Mouse (Mus musculus) lung, postnatal 0 days (tissue): ENCODE measurements around the gene Card19. TPM values are rescaled to one million over a fixed set of nuclear protein-coding genes. Genes with fewer than 3 reads are reported as not detected.

ENCODE experiments used
- ATAC-seq: fragments of 200-750 bp; cut with Nextera tagmentation; 2 replicates; pipeline ENCODE4 v1.8.0; 2017; ENCODE audit warnings: moderate library complexity
- DNase-seq: peaks from one replicate; pipeline ENCODE4 v3.0.0-alpha.2; 2016; ENCODE audit warnings: low spot score
- H3K27ac ChIP-seq: fragments of 300-500 bp; sonication (generic); 2 replicates; pipeline ENCODE4 v1.5.1; 2014; ENCODE audit warnings: antibody characterized with exemption, mild to moderate bottlenecking, low read length, mixed read lengths
- H3K27me3 ChIP-seq: fragments of 300-500 bp; sonication (generic); replicated peaks from 2 replicates; pipeline ENCODE4 v1.6.1; 2014; ENCODE audit warnings: low read length, mixed read lengths; ENCODE audit not compliant: insufficient read depth
- H3K36me3 ChIP-seq: fragments of 300-500 bp; sonication (generic); 2 replicates; pipeline ENCODE4 v1.6.1; 2014; ENCODE audit warnings: low read length, mixed read lengths; ENCODE audit not compliant: insufficient read depth
- H3K4me1 ChIP-seq: fragments of 300-500 bp; sonication (generic); 2 replicates; pipeline ENCODE4 v1.6.1; 2014; ENCODE audit warnings: antibody characterized with exemption, low read depth, low read length, mixed read lengths; ENCODE audit not compliant: insufficient read depth
- H3K4me2 ChIP-seq: fragments of 300-500 bp; sonication (generic); replicated peaks from 2 replicates; pipeline ENCODE4 v1.6.1; 2014; ENCODE audit warnings: low read depth, mild to moderate bottlenecking, low read length, moderate library complexity, mixed read lengths
- H3K4me3 ChIP-seq: fragments of 300-500 bp; sonication (generic); 2 replicates; pipeline ENCODE4 v1.5.1; 2014; ENCODE audit warnings: low read depth, low read length
- H3K9ac ChIP-seq: fragments of 300-500 bp; sonication (generic); replicated peaks from 2 replicates; pipeline ENCODE4 v1.6.1; 2014; ENCODE audit warnings: low read depth, mild to moderate bottlenecking
- H3K9me3 ChIP-seq: fragments of 300-500 bp; sonication (generic); 2 replicates; pipeline ENCODE4 v1.6.1; 2016; ENCODE audit warnings: low read length, mixed read lengths
- CTCF ChIP-seq: IDR thresholded peaks from 2 replicates; pipeline ENCODE4 v1.5.1; 2016; ENCODE audit warnings: antibody characterized with exemption, mild to moderate bottlenecking
- EP300 ChIP-seq: IDR thresholded peaks from 2 replicates; pipeline ENCODE4 v1.6.1; 2016; ENCODE audit warnings: antibody characterized with exemption, mild to moderate bottlenecking, control low read depth
- WGBS: fragments of 180-500 bp; shearing (Covaris S2); extraction: QIAGEN DNeasy Blood & Tissue Kit; methylation state at CpG from one replicate; pipeline ENCODE4 v1.1.7; 2014; 5-methylcytosine and 5-hydroxymethylcytosine counted together
- polyA plus RNA-seq: library from polyadenylated mRNA; unstranded; fragments of >200 nt; fragmentation: Nextera tagmentation; extraction: Ambion mirVana; gene quantifications from 2 replicates; pipeline ENCODE4 v1.2.1, GENCODE M21; 2015

Gene Card19
- polyA plus RNA-seq, 1 experiment from 2014 or later = 112 TPM

DNA sequence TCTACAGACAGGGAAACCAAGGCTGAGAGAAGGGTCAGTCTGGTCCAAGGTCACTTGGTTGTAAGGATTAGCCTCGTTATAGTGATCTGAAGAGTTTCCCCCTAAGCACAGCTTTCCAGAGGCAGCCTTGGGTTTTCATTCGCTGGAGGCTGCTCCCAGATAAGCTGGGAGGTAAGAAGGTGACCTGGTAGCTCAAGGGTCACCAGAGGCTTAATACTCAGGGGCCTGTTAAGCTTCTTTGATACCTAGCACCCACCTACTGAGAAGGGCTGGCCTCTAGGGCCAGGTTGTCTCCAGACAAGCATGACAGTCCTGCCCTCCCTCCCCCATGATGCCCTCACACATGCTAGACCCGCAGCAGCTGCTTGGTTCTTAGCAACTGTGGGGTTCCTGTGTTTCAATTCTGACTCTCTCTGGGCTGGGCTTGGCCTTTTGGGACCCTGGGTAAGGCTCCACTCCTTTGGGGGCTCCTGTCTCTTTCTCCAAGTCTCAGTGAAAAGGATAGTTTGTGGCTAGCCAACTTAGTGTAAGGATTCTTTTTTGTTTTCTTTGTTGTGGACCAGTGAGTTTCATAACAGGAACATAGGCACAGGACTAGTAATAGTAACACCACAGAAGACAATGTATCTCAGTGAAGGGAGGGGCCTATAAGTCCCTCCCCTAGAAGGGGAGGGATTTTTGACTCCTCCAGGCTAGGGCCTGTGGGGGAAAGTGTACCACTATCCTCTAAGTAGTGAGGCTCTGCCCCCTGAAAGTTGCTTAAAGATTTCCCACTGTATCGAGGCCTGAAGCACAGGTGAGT, 35.1 kb upstream of the Card19 start:
- TF ChIP-seq CTCF (no peak), EP300 (no peak)
- DNase-seq (no peak), ATAC-seq (no peak)
- no peak overlapping the region for H3K27ac ChIP-seq
- H3K9ac ChIP-seq = no peak overlapping the region
- no peak overlapping the region for H3K4me2 ChIP-seq
- no peaks in the 10 kb centered on the region for H3K4me1 ChIP-seq
- WGBS = 40% methylated on average over 4 of the region's 4 CpGs
- no peak overlapping the region for H3K4me3 ChIP-seq
- peaks cover 15% of the 10 kb centered on the region for H3K27me3 ChIP-seq
- no peaks in the 10 kb centered on the region for H3K9me3 ChIP-seq
- no peaks in the 10 kb centered on the region for H3K36me3 ChIP-seq

DNA sequence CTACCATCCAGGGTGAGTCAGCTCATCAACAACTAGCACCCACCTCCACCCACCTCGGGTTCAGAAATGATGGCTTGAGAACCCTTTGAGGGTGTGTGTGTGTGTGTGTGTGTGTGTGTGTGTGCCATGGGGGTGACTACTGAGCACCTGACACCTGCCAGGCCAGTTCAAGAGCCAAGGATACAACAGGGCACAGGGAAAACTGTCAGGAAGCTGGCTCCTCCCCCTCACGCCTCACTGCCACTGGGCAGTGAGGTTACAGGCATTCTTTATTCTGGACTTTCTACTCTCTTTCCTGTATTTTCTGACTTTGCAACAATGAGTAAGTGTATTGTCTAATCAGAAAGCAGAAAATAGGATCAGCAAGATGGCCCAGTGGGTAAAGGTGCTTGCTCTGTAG, 33.8 kb upstream of the Card19 start:
- 72% methylated on average over 2 of the region's 2 CpGs for WGBS
- Histone ChIP-seq H3K36me3 (no peaks in the 10 kb centered on the region), H3K4me3 (no peak overlapping the region), H3K27ac (no peak overlapping the region), H3K9me3 (no peaks in the 10 kb centered on the region), H3K9ac (no peak overlapping the region), H3K4me2 (no peak overlapping the region), H3K27me3 (peaks cover 15% of the 10 kb centered on the region), H3K4me1 (no peaks in the 10 kb centered on the region)
- TF ChIP-seq CTCF (no peak), EP300 (no peak)
- DNase-seq (no peak), ATAC-seq (no peak)

DNA sequence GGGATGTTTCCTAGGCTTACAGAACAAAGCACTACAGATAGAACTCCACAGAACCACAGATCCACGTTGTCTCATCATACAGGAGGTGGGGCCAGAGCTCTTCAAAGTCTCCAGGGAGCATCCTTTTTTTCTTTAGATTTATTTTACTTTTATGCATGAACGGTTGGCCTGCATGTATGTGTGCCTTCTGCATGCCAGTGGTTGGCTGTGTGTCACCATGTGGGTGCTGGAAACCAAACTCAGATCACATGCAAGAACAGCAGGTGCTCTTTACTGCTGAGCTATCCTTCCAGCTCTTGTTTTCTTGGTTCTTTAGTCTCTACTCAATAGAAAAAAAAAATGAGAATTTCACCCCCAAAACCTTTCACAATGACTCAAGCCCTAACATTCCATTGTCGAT, 33.1 kb upstream of the Card19 start:
- H3K4me1 ChIP-seq = no peaks in the 10 kb centered on the region
- ATAC-seq (no peak), DNase-seq (no peak)
- H3K27me3 ChIP-seq = peaks cover 15% of the 10 kb centered on the region
- H3K27ac ChIP-seq = no peak overlapping the region
- TF ChIP-seq EP300 (no peak), CTCF (no peak)
- no peaks in the 10 kb centered on the region for H3K9me3 ChIP-seq
- no peak overlapping the region for H3K9ac ChIP-seq
- WGBS = 56% methylated on average over 3 of the region's 3 CpGs
- no peak overlapping the region for H3K4me3 ChIP-seq
- H3K36me3 ChIP-seq = no peaks in the 10 kb centered on the region
- no peak overlapping the region for H3K4me2 ChIP-seq

DNA sequence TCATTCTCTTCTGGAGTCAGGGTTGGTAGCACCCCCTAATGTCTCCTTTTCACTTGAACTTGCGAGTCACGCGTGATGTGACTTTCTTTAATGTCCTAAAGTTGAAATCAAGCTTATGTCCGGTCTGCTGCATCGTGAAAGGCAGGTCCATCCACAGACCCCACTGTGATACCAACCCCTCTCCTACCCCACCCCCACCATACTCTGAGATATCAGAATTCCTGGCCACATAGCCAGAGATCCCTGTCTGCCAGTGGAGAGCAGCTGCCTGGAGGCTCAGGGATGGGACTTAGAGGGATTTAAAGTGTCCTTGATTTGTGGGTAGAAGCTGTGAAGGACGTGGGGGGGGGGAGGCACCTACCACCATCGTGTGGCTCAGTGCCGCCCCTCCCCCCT, 32.6 kb upstream of the Card19 start, which contains the start of gene Susd3:
Susd3 (minus strand) TSS at position 240 of the 396 bp plus-strand sequence.
- Histone ChIP-seq H3K4me3 (peak within 1 kb of the TSS; percentile 41), H3K36me3 (no peaks in the 10 kb centered on the region), H3K9me3 (no peaks in the 10 kb centered on the region), H3K9ac (0 out of 2 replicates have a peak within 1 kb of the TSS, but pooled peaks have one; percentile 8), H3K4me2 (peak within 1 kb of the TSS; percentile 69), H3K27me3 (peaks cover 15% of the 10 kb centered on the region), H3K4me1 (no peaks in the 10 kb centered on the region), H3K27ac (no peak within 1 kb of the TSS)
- WGBS = 12% methylated on average over 8 of the region's 8 CpGs
- ATAC-seq (no peak), DNase-seq (no peak)
- TF ChIP-seq CTCF = no peak
- TF ChIP-seq EP300 = no peak

DNA sequence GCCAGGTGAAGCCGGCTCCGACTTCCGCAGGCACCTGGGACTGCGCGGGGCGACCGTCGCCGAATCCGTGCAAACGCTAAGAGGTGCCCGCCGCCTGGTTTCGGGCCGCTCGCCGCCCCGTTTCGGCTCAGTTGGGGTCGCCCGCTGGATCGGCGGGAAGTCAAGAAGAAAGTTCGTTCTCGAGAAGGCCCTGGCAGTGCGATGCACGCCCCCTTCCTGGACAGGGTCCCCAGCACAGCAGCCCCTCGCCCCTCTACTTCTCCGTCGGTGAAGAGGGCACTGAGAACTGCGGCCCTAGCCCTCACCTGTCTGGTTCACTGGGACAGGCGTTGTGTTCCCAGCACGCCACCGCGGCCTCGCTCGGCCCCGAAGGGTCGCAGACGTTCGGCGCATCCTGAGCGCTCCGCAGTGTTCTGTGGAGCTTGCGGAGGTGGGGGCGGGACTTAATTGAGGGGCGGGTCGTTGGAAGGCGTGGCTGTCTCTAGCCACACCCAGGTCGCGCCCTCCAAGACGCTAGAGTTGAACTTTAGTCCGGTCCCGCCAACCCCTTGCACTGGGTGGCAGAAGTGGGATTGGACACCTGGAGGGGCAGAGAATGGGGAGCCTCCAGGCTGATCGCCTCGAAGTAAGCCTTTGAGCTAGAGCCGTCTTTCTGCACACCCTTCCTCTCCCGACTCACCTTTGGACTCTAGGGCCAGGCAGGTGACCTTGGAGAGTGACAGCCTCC, 32.1 kb upstream of the Card19 start:
- Histone ChIP-seq H3K27ac (no peak overlapping the region), H3K4me1 (no peaks in the 10 kb centered on the region)
- under 1% methylated on average over 57 of the region's 58 CpGs for WGBS

DNA sequence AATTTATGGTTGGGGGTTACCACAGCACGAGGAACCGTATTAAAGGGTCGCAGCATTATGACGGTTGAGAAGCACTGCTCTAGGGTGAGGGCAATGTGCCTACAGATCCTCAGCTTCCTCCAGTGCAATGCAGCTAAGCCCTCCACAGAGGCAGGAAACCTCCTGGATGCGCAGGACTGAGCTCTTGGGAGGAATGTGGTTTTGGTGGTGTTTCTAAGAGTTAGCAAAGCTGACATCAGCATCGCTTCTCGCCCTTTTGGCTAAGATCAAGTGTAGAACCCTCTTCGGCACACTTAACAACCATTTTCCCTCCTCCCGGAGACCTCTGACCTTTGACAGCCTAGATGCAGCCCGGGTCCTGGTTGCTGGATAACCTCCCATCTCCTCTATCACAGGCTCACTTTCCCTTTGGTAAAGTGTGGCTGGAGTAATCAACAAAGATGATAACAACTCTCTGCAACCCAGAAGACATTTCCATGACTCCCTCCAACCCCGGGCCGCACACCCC, 31.4 kb upstream of the Card19 start:
- ATAC-seq (no peak), DNase-seq (no peak)
- Histone ChIP-seq H3K4me3 (peak overlapping the region; percentile 41), H3K9ac (0 out of 2 replicates have a peak overlapping the region, but pooled peaks have one; percentile 8), H3K4me1 (no peaks in the 10 kb centered on the region), H3K4me2 (peak overlapping the region; percentile 69), H3K27ac (no peak overlapping the region), H3K36me3 (no peaks in the 10 kb centered on the region), H3K9me3 (no peaks in the 10 kb centered on the region), H3K27me3 (peaks cover 15% of the 10 kb centered on the region)
- TF ChIP-seq EP300 (no peak), CTCF (no peak)
- 31% methylated on average over 12 of the region's 12 CpGs for WGBS

More for the DNA sequence above, 32.1 kb upstream of the Card19 start:
- ATAC-seq (peak; percentile 67), DNase-seq (peak; percentile 38)
- peak overlapping the region; percentile 41 for H3K4me3 ChIP-seq
- no peaks in the 10 kb centered on the region for H3K9me3 ChIP-seq
- no peaks in the 10 kb centered on the region for H3K36me3 ChIP-seq
- peaks cover 15% of the 10 kb centered on the region for H3K27me3 ChIP-seq
- TF ChIP-seq EP300 = no peak
- TF ChIP-seq CTCF = no peak
- peak overlapping the region; percentile 69 for H3K4me2 ChIP-seq
- 0 out of 2 replicates have a peak overlapping the region, but pooled peaks have one; percentile 8 for H3K9ac ChIP-seq
